Mouse (Mus musculus) cerebellum, adult 2 months (tissue): ENCODE measurements around the gene Fam71a.

Source experiments
- CTCF ChIP-seq: fragments of 200-500 bp; IDR thresholded peaks from 2 replicates; pipeline ENCODE4 v1.5.1; 2011; ENCODE audit warnings: low read depth, mild to moderate bottlenecking, control low read depth, low read length, moderate library complexity, borderline replicate concordance; ENCODE audit not compliant: insufficient read depth
- POLR2A ChIP-seq: fragments of 200-500 bp; IDR thresholded peaks from 2 replicates; pipeline ENCODE4 v1.6.1; 2011; ENCODE audit warnings: low read length, control low read depth, borderline replicate concordance; ENCODE audit not compliant: insufficient read depth

DNA sequence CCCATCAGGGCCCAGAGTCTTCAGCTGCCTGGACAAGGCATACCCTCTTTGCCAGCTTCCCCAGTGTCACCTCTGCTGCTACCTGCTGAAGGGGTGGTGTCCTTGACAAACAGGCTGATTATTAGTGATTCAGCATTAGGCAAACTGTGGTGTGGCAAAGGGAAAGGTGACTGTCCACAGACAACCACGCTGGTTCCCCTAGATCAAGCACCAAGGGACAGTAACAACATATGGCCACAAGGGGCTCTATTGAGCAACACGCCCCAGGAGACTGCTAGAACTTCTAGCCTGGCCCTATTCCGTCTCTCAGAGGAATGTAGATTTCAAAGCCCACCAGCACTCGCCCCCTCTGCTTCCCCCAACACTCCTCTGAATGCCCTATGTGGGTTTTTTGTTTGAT is 11.6 kb downstream of the Fam71a start:
- TF ChIP-seq CTCF (peak; percentile 76), POLR2A (no peak)
